Mouse (Mus musculus) hematopoietic stem cell, adult 5-6 weeks (primary cell): ENCODE measurements around the gene Bub1. TPM values are rescaled to one million over a fixed set of nuclear protein-coding genes. Genes with fewer than 3 reads are reported as not detected.

Experiments
- ATAC-seq, 2 experiments: fragments of 125-278 bp in 1 of 2; replicated peaks in 1 of 2; 2 replicates each; pipeline ENCODE4 v1.8.0; 2016 to 2017; ENCODE audit warnings: inconsistent platforms in 2 of 2, mild to moderate bottlenecking in 2 of 2, moderate number of reproducible peaks in 2 of 2, low read depth in 1 of 2, moderate TSS enrichment in 1 of 2; ENCODE audit not compliant: low FRiP score in 2 of 2, poor library complexity in 2 of 2, severe bottlenecking in 2 of 2, insufficient read depth in 1 of 2, low TSS enrichment in 1 of 2
- total RNA-seq: library from RNA; stranded (forward); fragments of 172-1452, 232-1000 nt; gene quantifications from 2 replicates; pipeline ENCODE4 v1.2.3, GENCODE M21; 2017

The Bub1 gene
- total RNA-seq, result 36.4 and 39.6 TPM in 2 replicates

DNA sequence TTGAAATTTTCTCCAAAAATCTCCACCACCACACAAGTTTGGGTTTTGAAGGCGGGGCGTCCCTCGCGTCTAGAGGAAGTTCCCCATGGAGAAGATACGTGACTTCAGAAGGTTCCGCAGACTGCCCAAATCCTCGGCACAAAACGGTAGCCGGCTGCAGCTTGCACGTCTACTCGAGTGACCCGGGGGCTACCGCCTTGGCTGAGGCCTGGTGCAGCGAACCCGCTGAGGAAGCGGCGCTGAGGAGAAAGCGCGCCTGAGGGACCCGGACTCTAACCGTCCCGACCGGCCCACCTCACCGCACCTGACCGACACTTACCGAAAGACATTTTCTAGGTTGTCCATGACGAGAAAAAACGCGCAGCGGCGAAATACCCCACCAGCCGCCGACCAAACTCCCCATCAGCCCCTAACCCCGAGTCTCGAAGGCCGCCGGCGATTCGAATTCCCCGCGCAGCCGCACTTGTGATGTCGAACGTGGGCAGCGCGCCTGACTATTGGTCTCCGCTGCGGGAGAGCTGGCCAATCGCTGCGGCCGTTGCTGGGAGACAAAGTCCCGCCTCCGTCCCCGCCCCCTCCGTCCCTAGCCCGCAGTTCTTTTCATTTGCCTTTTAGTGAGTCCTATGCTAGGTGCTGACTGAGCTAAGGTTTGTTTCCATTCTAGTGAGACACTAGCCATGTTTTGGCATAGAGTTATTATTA is at the start of gene Bub1:
Bub1 (minus strand) TSS at position 465 of the 702 bp plus-strand sequence.
- ATAC-seq, result peak; percentile 99

DNA sequence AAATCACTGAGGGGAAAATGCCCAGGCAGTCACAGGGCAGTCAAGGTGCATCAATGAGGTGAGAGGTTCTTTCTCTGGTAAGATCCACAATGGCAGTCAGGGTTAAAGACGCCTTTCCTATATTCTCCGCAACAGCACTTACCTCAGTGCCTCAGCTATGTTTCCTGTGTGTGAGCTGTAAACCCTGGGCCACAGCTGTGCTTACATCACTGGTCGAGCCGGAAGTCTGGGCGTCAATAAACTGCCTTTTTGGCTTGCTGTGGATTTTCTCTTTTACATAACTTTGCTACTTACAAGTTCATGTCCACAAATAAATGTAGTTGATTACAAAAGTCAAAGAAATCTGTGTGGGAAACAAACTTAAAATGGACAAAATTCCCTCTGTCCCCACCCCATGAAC is 49.4 kb upstream of the Bub1 start:
- ATAC-seq, result peak in 1 of 2 experiments; percentile 69; a peak in 2 of 4 replicates

DNA sequence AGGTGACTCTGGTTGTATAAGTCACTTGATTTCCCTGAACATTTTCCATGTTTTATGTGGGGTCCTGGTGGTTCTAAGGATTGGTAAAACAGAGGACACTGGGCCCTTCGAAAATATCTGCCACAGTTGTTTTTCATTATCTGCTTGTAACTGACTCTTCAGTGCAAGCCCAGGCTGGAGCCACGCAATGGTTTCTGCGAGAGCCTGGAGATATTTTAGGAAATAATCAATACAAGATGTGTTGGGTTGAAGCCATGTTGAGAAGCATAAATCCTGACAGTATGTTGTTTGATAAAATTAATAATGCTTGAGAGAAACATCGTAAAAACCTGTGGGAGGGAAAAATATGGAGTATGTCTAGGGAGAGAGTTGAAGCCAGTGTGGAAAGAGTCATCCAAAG is 32.7 kb upstream of the Bub1 start:
- no peak for ATAC-seq

DNA sequence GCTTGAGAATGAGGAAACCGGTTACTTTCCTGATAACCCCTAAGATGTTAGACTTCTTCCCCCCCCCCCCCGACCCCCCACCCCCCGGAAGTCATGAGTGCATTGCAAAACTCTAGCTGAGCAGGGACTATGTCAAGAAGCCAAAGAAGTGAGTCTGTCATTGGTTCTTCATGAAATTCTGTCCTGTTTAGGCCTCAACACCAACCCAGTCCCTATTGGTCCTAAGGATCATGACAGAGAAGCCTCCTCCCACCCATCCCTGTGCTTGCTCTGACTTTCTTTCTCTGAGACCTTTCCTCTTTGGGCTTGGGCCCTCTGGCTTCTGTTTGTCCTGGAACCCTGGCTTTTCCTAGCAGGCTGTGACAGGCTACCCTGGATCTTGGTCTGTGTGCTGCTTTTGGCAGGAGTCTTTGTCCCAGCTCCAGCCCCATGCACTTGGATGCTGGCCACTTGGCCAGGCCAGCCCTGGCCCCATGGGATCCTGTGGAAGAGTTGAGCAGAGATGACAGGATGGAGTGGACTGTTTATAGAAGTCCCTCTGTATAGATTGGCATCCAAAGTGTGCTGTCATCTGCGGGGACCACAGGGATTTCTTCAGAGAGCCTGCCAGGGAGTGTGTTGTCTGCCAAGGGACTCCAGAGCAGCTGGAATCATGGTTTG is 22.8 kb upstream of the Bub1 start:
- ATAC-seq, result no peak

DNA sequence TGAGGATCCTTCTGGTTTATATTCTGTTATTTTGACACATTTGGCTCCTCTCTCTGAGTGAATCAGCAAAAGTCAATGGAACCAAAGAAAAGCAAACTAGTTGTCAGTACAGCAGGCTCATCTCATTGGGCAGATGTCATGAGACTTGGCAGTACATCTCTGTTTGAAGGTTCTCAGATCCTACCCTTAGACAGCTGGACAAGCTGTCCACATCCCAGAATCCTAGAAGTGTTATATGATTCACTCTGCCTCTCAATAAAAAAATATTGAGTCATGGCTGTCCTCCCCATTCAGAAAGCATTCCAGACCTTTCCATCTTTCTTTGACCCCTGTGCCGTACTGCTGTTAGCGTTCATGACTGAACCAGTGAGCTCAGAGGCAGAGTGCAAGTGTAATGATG is 18.7 kb upstream of the Bub1 start:
- ATAC-seq, result no peak

DNA sequence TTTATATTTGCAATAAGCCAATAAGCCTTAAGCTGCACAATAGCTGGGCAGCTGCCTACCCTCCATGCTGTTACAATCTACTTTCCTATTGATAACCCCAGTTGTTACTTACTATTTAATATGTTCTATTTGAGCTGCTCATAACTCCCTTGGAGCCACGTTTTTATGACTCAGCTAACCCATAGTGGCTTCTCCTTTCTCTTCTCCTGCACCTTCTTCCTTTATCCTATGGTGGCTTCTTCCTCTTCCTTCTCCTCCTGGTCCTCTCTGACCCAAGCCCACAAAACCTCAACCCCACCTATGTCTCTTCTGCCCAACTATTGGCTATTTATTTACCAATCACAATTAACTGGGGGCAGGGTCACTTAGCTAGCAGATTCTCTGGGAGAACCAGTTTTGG is 14.9 kb upstream of the Bub1 start:
- no peak for ATAC-seq

DNA sequence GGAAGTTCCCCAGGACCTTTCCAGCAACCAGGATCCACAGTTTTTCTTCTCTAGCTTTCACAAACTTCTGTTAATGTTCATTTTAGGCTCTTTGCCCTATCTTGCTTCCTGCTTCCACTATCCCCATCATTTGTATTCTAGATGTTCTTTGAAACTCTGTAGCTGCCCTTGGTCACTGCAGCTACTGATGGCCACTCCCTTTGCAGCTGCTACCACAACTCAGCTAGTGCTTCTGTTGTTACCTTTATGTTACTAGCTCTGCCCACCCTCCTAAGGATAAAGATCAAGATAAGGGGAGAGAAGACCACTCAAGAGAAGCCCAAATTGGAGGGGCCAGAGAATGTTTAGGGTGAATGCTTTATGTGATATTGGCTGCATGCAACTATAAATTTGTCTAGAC is 14.3 kb upstream of the Bub1 start:
- no peak for ATAC-seq

DNA sequence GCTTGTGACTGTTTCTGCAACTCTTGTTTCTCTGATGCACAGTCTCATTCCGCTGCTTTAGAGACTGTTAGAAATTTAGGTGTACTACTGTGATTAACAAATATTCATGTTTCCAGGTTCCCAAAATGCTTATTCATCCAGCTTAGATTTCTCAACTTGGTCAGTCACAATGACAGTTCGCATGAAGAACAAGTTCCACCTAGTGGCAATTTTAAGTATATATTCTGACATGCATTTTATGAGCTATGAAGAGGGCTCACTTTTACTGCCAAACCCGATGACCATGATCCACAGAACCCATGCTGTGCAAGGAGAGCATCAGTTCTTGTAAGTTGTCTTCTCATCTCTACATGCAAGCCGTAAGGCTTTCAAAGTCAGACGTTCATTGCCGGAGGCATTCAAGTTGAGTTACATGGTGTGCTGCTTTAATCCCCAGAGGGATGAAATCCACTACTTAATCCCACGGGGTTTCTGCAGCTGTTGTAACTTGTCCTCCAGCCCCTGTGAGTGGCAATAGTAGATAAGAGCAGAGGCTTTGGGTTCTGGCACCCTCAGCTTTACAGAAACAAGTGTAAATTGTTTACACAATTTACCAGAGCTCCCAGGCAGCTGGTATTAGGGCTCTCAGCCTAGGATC is 13.8 kb upstream of the Bub1 start:
- ATAC-seq, result peak; percentile 49 to 76; a peak in 3 of 4 replicates

DNA sequence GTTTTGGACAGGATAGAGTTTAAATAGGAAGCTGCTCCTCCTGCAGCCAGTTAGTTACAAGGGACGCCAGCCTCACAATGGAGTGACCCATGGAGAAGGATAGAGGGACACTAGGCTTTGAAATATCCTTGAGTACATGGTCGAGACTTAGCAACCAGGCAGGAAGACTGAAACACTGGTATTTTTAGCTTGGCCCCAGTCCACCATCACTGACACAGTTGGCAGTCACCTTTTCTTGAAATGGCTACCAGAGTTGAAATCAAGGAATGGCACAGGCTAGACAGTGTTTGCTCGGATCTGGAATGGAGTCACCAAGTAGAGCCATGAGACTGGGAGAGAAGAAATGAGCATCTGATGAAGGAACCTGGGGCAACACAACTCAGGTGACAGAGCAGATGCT is 10.8 kb upstream of the Bub1 start:
- ATAC-seq, result no peak

DNA sequence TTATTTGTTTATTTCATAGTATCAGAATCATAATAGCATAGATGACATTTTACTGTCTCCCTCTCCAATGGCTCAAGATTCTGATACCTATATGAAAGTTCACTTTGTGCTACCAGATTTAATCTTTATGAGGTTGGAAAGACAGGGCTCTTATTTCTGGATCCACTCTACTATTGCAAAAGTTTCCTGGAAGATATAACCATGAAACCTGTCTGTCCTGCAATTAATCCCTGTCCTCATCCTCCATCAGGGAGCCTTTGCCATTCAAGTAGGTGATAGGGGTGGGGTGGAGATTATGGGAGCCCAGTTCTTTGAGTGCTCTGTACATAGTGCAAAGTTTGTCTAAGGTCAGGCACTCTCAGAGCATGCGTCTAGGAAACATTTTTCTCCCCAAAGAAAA is 9.7 kb upstream of the Bub1 start:
- no peak for ATAC-seq

DNA sequence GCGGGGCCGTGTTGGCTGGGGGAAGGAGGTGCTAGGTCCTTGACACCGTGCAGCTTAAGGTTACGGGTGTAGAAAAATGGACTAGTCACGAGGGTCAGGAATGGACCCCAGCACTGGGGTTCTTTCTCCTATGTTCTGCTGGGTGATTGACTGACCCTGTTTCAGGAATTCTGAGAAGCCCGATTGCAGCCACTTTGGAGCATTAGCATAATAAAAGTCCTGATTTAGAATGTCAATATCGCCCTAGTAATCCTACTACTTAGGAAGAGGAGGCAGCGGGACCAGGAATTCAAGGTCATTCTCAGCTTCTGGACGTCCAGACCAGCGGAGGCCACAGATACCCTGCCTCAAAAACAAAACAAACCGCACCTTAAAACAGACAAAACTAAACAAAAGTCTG is 7.8 kb upstream of the Bub1 start:
- ATAC-seq, result no peak

DNA sequence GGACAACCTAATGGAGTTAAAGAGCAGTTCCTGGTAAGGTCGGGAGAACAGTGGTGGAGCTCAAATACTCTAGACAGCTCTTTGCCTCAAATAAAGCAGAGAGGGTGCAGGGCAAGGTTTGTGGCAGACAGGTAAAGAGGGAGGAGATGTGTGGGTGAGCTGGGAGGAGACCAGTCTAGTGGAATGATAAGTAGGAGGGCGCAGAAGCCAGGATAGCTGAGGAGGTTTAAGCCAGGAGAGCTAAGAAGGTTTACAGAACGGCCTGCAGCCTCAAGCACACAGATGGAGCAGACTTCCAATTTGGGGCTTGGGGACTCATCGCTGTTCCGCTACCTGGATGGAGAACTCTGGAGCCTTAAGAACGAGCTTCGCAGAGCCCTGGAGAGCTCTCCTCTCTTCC is 6.9 kb upstream of the Bub1 start, which contains the start of gene Acoxl:
Acoxl (plus strand) TSS at position 301 of the 400 bp plus-strand sequence.
- no peak for ATAC-seq

DNA sequence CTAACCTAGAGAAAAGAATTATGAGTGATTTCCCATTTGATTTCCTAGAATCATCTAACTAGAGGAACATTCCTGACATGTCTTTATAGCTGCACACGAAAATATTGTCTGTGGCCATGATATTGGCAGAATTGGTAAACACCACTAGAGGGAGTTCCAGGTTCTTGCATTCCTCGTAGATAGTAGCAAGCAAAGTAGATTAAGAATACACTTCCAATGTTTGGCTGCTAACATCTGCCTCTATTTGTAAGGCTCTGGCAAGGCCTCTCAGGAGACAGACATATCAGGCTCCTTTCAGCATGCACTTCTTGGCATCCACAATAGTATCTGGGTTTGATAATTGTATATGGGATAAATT is 1.1 kb upstream of the Bub1 start:
- peak; percentile 48 to 53; a peak in 2 of 4 replicates for ATAC-seq

DNA sequence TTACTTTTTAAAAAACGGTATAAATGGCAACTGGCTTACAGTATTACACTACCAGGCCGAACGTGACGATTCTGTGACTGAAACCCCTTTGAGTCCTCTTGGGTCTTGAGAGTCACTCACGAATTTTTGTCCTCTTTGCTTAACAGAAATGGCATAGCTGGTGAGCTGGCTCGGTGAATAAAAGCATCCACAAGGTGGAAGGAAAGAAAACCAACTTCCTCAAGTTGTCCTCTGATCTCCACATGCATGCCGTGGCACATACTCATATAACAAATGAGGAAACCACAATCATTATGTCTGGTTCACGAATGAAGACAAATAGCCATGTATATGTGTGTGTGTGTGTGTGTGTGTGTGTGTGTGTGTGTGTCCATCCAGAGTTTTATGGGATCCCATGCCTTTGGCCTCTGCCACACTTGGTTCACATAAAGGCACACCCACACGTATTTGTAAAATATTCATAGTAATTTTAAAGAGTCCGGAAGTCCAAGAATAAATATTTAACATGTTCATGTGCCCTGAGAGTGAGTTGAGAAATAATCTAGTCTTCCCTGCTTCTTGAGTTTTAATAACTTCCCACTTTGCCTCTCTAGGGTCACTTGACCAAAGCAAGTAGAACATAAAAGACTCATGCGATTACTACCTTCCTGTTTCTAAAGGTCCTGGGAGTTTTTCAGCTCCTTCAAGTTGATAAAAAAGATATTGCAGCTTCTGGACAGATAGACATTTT is 603 bp upstream of the Bub1 start:
- peak; percentile 23 to 37; a peak in 3 of 4 replicates for ATAC-seq

DNA sequence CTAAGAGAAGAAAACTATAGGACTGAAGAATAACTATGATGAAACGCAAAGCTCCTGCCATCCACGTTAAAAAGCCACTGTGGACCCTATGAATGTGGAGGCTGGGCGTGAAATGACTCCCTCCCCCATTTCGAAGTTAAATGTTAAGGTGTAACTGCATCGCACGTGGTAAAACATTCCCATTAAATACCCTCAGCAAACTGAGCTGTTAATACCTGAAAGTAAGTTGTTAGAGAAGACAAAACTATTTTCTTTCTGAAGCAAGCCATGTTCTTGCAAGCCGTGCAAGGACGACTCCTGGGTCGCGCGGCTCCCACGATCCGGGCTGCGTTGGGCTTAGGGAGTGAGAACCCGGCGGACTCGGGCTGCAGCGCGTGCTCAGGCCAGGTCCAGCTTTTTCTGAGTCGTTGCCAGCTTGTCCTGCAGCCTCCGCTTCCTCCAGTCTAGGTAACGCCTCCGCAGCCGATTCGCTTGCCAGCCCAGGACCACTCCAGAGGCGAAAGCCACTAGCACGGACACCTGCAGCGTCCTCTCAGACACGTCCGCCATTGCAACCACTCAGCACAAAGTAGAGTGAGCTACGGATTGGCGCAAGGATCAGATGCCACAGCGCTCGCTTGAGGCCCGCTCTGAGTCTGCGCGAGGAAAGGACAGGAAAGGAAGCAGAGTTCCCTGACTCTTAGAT is 39.6 kb downstream of the Bub1 start, which contains the start of gene Mtln:
Mtln (minus strand) TSS at position 570 of the 685 bp plus-strand sequence.
- ATAC-seq, result peak; percentile 92 to 98

DNA sequence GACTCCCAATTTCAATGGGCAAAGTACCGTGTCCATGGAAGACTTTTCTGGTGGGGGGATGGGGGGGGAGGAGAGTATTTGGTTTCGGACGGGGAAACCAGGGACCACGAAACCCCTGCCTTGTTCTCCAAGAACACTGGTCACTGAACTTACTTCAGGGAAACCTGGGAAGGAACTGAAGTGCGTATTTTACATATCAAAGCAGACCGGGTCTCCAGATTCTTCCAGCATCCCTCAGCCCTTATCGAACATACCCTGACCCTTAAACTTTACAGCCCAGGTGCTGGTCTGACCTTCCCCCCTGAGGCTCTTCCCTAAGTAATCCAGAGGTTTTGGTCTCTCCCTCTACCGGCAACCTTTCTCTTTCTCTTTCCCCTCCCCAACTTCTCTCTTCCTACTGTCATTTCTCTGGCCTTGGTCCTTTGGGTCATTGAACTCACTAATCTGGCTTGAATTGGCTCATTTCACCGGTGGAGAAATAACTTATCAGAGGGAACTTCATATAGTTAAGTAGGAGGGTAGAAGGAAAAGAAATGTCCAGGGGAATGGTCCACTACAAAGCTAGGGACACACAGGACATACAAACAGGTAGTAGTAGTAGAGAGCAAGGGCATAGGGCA is 41.9 kb downstream of the Bub1 start:
- ATAC-seq, result no peak

DNA sequence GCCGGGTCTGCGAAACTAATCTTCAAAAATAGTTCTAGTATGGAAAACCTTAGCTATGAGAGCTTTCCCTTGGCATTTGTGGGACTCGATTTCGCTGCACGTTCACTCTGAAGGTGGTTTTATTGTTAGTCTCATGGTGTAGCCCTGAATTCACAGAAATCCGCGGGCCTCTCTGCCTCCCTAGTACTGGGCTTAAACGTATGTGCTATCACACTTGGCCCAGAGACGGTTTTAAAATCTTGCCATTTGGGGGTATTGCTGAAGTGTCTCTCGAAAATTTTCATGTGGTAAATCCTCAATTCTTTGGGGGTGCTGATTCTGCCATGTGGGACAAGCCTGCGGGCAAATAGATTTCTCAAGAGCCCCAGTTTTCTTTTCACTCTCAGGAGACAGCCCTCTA is 42.5 kb downstream of the Bub1 start:
- no peak for ATAC-seq
